Comparison of ENCODE assay signal across 8 mouse cellular contexts in the genomic region with DNA sequence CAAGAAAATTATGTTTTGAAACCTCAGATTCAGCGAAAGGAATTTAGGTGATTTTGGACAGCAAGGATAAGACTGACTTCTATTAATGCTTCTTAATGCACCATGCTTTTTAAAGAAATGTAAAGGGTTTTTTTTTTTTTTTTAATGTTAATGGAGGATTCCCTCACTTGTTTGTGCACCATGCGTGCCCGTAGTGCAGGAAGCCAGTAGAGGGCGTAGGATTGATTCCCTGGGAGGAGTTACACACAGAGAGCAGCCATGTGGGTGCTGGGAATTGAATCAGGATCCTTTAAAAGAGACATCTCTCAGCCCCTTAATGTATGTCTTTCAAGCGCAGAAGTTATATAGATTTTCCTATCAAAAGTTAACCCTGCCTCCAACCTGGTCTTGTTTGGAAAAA. TPM values are rescaled to one million over a fixed set of nuclear protein-coding genes. Genes with fewer than 3 reads are reported as not detected.
DNase-seq lines count a peak whose midpoint lies in the region; ATAC-seq and TF ChIP-seq lines count a peak whose summit lies in the region.

No protein-coding gene starts in this region.

- WGBS in heart, embryonic 15.5 days = 12% methylated on average over 5 of the region's 5 CpGs
- WGBS in limb, embryonic 10.5 days = 17% methylated on average over 5 of the region's 5 CpGs
- WGBS in midbrain, embryonic 11.5 days = 13% methylated on average over 5 of the region's 5 CpGs

- no peak for DNase-seq in left cerebral cortex, adult 2 months (ENCODE audit: extremely low spot score in 1 of 2, low spot score in 2 of 2)
- no peak for DNase-seq in left cerebral cortex, postnatal 36 days (ENCODE audit: low spot score in 2 of 2)
- DNase-seq in limb, embryonic 10.5 days (ENCODE audit: low spot score) = peak; percentile 45
- DNase-seq in midbrain, embryonic 11.5 days (ENCODE audit: low spot score, missing footprints) = peak; percentile 86
- DNase-seq in thymus, postnatal 25 days = peak; percentile 49
- no peak for DNase-seq in ovary, adult 18-20 months (ENCODE audit: low spot score)

- no peaks in the 10 kb centered on the region for H3K27me3 ChIP-seq in heart, embryonic 15.5 days
- H3K27me3 ChIP-seq in limb, embryonic 10.5 days (ENCODE audit: low read depth, poor library complexity, severe bottlenecking) = no peaks in the 10 kb centered on the region
- no peaks in the 10 kb centered on the region for H3K27me3 ChIP-seq in midbrain, embryonic 11.5 days (ENCODE audit: control insufficient read depth, insufficient read depth, low read length)

- peak overlapping the region; percentile 93 for H3K9ac ChIP-seq in heart, embryonic 15.5 days
- peak overlapping the region; percentile 94 for H3K9ac ChIP-seq in midbrain, embryonic 11.5 days (ENCODE audit: low read length)

- H3K9me3 ChIP-seq in heart, embryonic 15.5 days (replicated peaks) = no peaks in the 10 kb centered on the region
- no peaks in the 10 kb centered on the region for H3K9me3 ChIP-seq in limb, embryonic 10.5 days (replicated peaks)
- H3K9me3 ChIP-seq in midbrain, embryonic 11.5 days (ENCODE audit: control insufficient read depth, low read length) = no peaks in the 10 kb centered on the region

- H3K36me3 ChIP-seq in heart, embryonic 15.5 days = peaks cover 1% of the 10 kb centered on the region
- peaks cover 24% of the 10 kb centered on the region for H3K36me3 ChIP-seq in limb, embryonic 10.5 days
- no peaks in the 10 kb centered on the region for H3K36me3 ChIP-seq in midbrain, embryonic 11.5 days (ENCODE audit: control insufficient read depth, insufficient read depth, low read length)

- peak; percentile 33 for TF ChIP-seq CTCF in left cerebral cortex, adult 2 months (IDR thresholded peaks at IDR 0.05)

- H3K4me1 ChIP-seq in heart, embryonic 15.5 days (replicated peaks) = peaks cover 10% of the 10 kb centered on the region
- peaks cover 8% of the 10 kb centered on the region for H3K4me1 ChIP-seq in limb, embryonic 10.5 days
- peaks cover 6% of the 10 kb centered on the region for H3K4me1 ChIP-seq in midbrain, embryonic 11.5 days (ENCODE audit: control insufficient read depth, insufficient read depth, low read length)

- peak overlapping the region; percentile 64 for H3K4me2 ChIP-seq in heart, embryonic 15.5 days
- H3K4me2 ChIP-seq in midbrain, embryonic 11.5 days = peak overlapping the region; percentile 63

- H3K4me3 ChIP-seq in left cerebral cortex, adult 2 months = peak overlapping the region; percentile 98
- peak overlapping the region; percentile 94 for H3K4me3 ChIP-seq in heart, embryonic 15.5 days
- H3K4me3 ChIP-seq in limb, embryonic 10.5 days = peak overlapping the region; percentile 97
- peak overlapping the region; percentile 92 for H3K4me3 ChIP-seq in midbrain, embryonic 11.5 days (ENCODE audit: low read depth, low read length)

- peak; percentile 38 for ATAC-seq in common myeloid progenitor, adult 5-6 weeks (replicated peaks; ENCODE audit: low read depth, poor library complexity, severe bottlenecking)
- no peak for ATAC-seq in heart, embryonic 15.5 days (replicated peaks; ENCODE audit: insufficient number of reproducible peaks, insufficient read depth, low FRiP score, low read depth)
- ATAC-seq in midbrain, embryonic 11.5 days (ENCODE audit: low FRiP score) = no peak

- intact Hi-C loops in left cerebral cortex, adult 2 months (cut with DNase I) = loop anchor here (10.0 kb wide), 2 partner anchors 140 to 220 kb away; partner anchors contain the start of genes Dnajc12, Hnrnph3, Pbld2 and Sirt1
- intact Hi-C loops in left cerebral cortex, postnatal 36 days (cut with DNase I) = loop anchor here (10.0 kb wide), 1 partner anchor 140 kb away; the partner anchor contains the start of genes Dnajc12 and Sirt1

- no peak overlapping the region for H3K27ac ChIP-seq in left cerebral cortex, adult 2 months
- peak overlapping the region; percentile 98 for H3K27ac ChIP-seq in heart, embryonic 15.5 days
- H3K27ac ChIP-seq in limb, embryonic 10.5 days = peak overlapping the region; percentile 97
- H3K27ac ChIP-seq in midbrain, embryonic 11.5 days (ENCODE audit: low read depth, low read length) = no peak overlapping the region; the same call in 1 of the 2 replicates

RNA-seq across cellular contexts. Expression of gene Herc4, which starts 1.1 kb away (rescaled TPM):
- total RNA-seq in left cerebral cortex, adult 2 months (2021) = 10 to 100 TPM; 52.7 to 54.9 TPM
- total RNA-seq in left cerebral cortex, postnatal 36 days (2021) = 10 to 100 TPM; 43.1 to 49.0 TPM
- 60.8 and 69.6 TPM in 2 replicates for total RNA-seq in common myeloid progenitor, adult 5-6 weeks (2017)
- polyA plus RNA-seq in heart, embryonic 15.5 days (2015; fragmentation: Nextera tagmentation; extraction: Ambion mirVana) = 30.3 and 31.1 TPM in 2 replicates
- polyA plus RNA-seq in limb, embryonic 10.5 days (2016; fragmentation: Nextera tagmentation; extraction: Ambion mirVana) = 44.3 and 48.6 TPM in 2 replicates
- 53.9 and 54.6 TPM in 2 replicates for polyA plus RNA-seq in midbrain, embryonic 11.5 days (2014; fragmentation: Nextera tagmentation; extraction: Ambion mirVana)

RNA-seq across cellular contexts. Expression of gene Mypn, which starts 41.0 kb away (rescaled TPM):
- 1 to 10 TPM; 3.0 to 3.2 TPM for total RNA-seq in left cerebral cortex, adult 2 months (2021)
- 1 to 10 TPM; 2.9 to 5.0 TPM for total RNA-seq in left cerebral cortex, postnatal 36 days (2021)
- not detected in 2 replicates for total RNA-seq in common myeloid progenitor, adult 5-6 weeks (2017)
- polyA plus RNA-seq in heart, embryonic 15.5 days (2015; fragmentation: Nextera tagmentation; extraction: Ambion mirVana) = 8.7 and 9.9 TPM in 2 replicates
- 0.19 and 0.25 TPM in 2 replicates for polyA plus RNA-seq in limb, embryonic 10.5 days (2016; fragmentation: Nextera tagmentation; extraction: Ambion mirVana)
- polyA plus RNA-seq in midbrain, embryonic 11.5 days (2014; fragmentation: Nextera tagmentation; extraction: Ambion mirVana) = 0.12 TPM in 1 of 2 replicates, not detected in the other

Comparison
In these comparisons a context has a peak if more than half of its experiments do, and no peak if none do; other contexts are left out.
1. DNase-seq: peak in limb, embryonic 10.5 days (single experiment), midbrain, embryonic 11.5 days (single experiment) and thymus, postnatal 25 days (single experiment); none in left cerebral cortex, adult 2 months (0 of 2), left cerebral cortex, postnatal 36 days (0 of 2) and ovary, adult 18-20 months (single experiment).
2. H3K27ac ChIP-seq: peak in heart, embryonic 15.5 days (single experiment) and limb, embryonic 10.5 days (single experiment); none in left cerebral cortex, adult 2 months (single experiment) and midbrain, embryonic 11.5 days (single experiment).
3. Peak in every context shown above with its lines, with median percentiles within 50 percentile points of each other: H3K4me3 ChIP-seq.